Mouse (Mus musculus): ENCODE measurements around the gene Ifna5. TPM values are rescaled to one million over a fixed set of nuclear protein-coding genes. Genes with fewer than 3 reads are reported as not detected.

Ifna5 gene
- not detected in 2 replicates for polyA plus RNA-seq (2012; rRNA removed)

GRCm38 (mm10) chr4:88835225-88835624, at the start of gene Ifna5:
Gene Ifna5 (plus strand): TSS chr4:88835525.

DNA sequence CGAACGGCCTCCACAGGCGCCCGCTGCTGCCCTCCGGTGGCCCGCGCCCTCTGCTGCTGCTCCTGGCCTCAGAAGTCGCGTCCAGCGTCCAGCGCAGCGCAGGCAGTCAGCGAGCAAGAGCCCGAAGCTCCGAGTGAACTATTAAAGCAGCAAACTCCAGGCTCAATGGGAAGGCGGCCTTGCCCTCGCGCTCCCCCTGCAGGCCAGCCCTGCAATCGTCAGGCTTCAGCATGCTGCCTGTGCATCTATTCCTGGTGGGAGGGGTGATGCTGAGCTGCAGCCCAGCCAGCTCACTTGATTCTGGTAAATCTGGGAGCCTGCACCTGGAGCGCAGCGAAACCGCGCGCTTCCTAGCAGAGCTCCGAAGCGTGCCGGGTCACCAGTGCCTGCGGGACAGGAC, 46.9 kb upstream of the Ifna5 start, which contains the start of gene Gm13277:
Gene Gm13277 (plus strand): TSS at position 231 of the 400 bp plus-strand sequence.

GRCm38 (mm10) chr4:88791250-88791649, 44.1 kb upstream of the Ifna5 start, which contains the start of gene Gm13278:
Gene Gm13278 (plus strand): TSS chr4:88791550.

GRCm38 (mm10) chr4:88793936-88794675, 41.2 kb upstream of the Ifna5 start, which contains the start of gene Gm13275:
Gene Gm13275 (plus strand): TSS chr4:88794487.

GRCm38 (mm10) chr4:88797097-88797496, 38.2 kb upstream of the Ifna5 start, which contains the start of gene Gm13279:
Gene Gm13279 (plus strand): TSS chr4:88797397.

GRCm38 (mm10) chr4:88799365-88799764, 36.0 kb upstream of the Ifna5 start, which contains the start of gene Gm13285:
Gene Gm13285 (plus strand): TSS chr4:88799665.

DNA sequence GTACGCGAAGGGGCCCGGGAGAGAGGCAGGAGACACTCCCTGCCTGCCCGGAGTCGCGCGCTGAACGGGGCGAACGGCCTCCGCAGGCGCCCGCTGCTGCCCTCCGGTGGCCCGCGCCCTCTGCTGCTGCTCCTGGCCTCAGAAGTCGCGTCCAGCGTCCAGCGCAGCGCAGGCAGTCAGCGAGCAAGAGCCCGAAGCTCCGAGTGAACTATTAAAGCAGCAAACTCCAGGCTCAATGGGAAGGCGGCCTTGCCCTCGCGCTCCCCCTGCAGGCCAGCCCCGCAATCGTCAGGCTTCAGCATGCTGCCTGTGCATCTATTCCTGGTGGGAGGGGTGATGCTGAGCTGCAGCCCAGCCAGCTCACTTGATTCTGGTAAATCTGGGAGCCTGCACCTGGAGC, 32.4 kb upstream of the Ifna5 start, which contains the start of gene Gm13287:
Gene Gm13287 (plus strand): TSS at position 301 of the 400 bp plus-strand sequence.

GRCm38 (mm10) chr4:88805231-88805630, 30.1 kb upstream of the Ifna5 start, which contains the start of gene Gm13288:
Gene Gm13288 (plus strand): TSS chr4:88805531.

GRCm38 (mm10) chr4:88815928-88816327, 19.4 kb upstream of the Ifna5 start, which contains the start of gene Ifna7:
Gene Ifna7 (plus strand): TSS chr4:88816228.

DNA sequence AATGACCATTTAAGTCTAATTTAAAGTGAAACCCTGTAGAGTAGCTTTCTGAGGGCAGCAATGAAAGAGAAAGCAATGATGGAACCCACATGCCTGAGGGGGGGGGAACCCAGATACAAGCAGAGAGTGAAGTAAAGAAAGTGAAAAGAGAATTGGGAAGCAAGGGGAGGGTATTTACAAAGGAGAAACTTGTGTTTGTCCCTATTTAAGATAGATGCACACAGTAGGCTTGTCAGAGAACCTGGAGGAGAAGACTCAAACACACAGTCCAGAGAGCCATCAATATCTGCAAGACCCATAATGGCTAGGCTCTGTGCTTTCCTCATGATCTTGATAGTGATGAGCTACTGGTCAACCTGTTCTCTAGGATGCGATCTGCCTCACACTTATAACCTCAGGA, 15.7 kb upstream of the Ifna5 start, which contains the start of gene Ifna11:
Gene Ifna11 (plus strand): TSS at position 301 of the 400 bp plus-strand sequence.

DNA sequence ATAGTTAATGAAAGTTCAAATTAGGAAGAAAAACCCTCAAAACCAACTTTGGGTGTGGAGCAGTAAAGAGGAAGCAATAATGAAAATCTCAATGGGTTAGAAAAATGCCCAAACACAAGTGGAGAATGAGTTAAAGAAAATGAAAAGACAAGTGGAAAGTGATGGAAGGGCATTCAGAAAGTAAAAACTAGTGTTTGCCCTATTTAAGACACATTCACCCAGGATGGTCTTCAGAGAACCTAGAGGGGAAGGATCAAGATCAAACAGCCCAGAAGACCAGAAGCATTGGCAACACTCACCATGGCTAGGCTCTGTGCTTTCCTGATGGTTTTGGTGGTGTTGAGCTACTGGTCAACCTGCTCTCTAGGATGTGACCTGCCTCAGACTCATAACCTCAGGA, 8.2 kb upstream of the Ifna5 start, which contains the start of gene Ifna6:
Gene Ifna6 (plus strand): TSS at position 301 of the 400 bp plus-strand sequence.

DNA sequence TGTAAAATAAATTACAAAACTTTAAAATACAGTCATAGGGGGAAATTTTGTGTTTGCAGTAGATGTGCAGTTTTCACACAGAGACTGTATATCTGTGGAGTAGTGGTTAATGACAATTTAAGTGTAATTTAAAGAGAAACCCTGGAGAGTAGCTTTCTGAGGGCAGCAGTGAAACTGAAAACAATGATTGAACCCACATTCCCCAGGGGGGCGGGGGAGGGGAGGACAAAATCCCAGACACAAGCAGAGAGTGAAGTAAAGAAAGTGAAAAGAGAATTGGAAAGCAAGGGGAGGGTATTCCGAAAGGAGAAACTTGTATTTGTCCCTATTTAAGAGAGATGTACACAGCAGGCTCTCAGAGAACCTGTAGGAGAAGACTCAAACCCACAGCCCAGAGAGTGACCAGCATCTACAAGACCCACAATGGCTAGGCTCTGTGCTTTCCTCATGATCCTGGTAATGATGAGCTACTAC, 6.2 kb downstream of the Ifna5 start, which contains the start of gene Ifna4:
Gene Ifna4 (plus strand): TSS at position 424 of the 474 bp plus-strand sequence.

GRCm38 (mm10) chr4:88849698-88850097, 14.4 kb downstream of the Ifna5 start, which contains the start of gene Ifna1:
Gene Ifna1 (plus strand): TSS chr4:88850087.

GRCm38 (mm10) chr4:88880101-88880500, 44.8 kb downstream of the Ifna5 start, which contains the start of gene Ifne:
Gene Ifne (minus strand): TSS chr4:88880201.

Other genes starting within 250 kb of the Ifna5 start
- gene Ifna9, start 243.1 kb upstream of the Ifna5 start, polyA plus RNA-seq (2012; rRNA removed) = not detected in 2 replicates
- gene Ifna12, start 232.1 kb upstream of the Ifna5 start, polyA plus RNA-seq (2012; rRNA removed) = not detected in 2 replicates
- not detected in 2 replicates for gene C87499, start 201.1 kb upstream of the Ifna5 start, polyA plus RNA-seq (2012; rRNA removed)
- gene Ifna13, start 191.1 kb upstream of the Ifna5 start, polyA plus RNA-seq (2012; rRNA removed) = not detected in 2 replicates
- not detected in 2 replicates for gene Ifna16, start 158.6 kb upstream of the Ifna5 start, polyA plus RNA-seq (2012; rRNA removed)
- not detected in 2 replicates for gene Ifna2, start 151.6 kb upstream of the Ifna5 start, polyA plus RNA-seq (2012; rRNA removed)
- gene Ifnab, start 144.2 kb upstream of the Ifna5 start, polyA plus RNA-seq (2012; rRNA removed) = not detected in 2 replicates
- gene Gm26566, start 113.7 kb upstream of the Ifna5 start, polyA plus RNA-seq (2012; rRNA removed) = 1.9 and 2.1 TPM in 2 replicates
- 48.0 and 49.2 TPM in 2 replicates for gene Klhl9, start 113.1 kb upstream of the Ifna5 start, polyA plus RNA-seq (2012; rRNA removed)
- gene Gm13271, start 80.7 kb upstream of the Ifna5 start, polyA plus RNA-seq (2012; rRNA removed) = not detected in 2 replicates
- gene Gm13283, start 75.4 kb upstream of the Ifna5 start, polyA plus RNA-seq (2012; rRNA removed) = 0.04 TPM in 1 of 2 replicates, not detected in the other
- gene Gm13290, start 61.7 kb upstream of the Ifna5 start, polyA plus RNA-seq (2012; rRNA removed) = not detected in 2 replicates
- gene Gm13289, start 58.6 kb upstream of the Ifna5 start, polyA plus RNA-seq (2012; rRNA removed) = not detected in 2 replicates
- gene Gm13272, start 55.7 kb upstream of the Ifna5 start, polyA plus RNA-seq (2012; rRNA removed) = not detected in 2 replicates
- gene Ifnz, start 53.4 kb upstream of the Ifna5 start, polyA plus RNA-seq (2012; rRNA removed) = not detected in 2 replicates
- not detected in 2 replicates for gene Gm13276, start 49.8 kb upstream of the Ifna5 start, polyA plus RNA-seq (2012; rRNA removed)
- gene Gm13277, start 46.9 kb upstream of the Ifna5 start, polyA plus RNA-seq (2012; rRNA removed) = not detected in 2 replicates
- gene Gm13278, start 44.0 kb upstream of the Ifna5 start, polyA plus RNA-seq (2012; rRNA removed) = not detected in 2 replicates
- gene Gm13275, start 41.0 kb upstream of the Ifna5 start, polyA plus RNA-seq (2012; rRNA removed) = not detected in 2 replicates
- not detected in 2 replicates for gene Gm13279, start 38.1 kb upstream of the Ifna5 start, polyA plus RNA-seq (2012; rRNA removed)
- not detected in 2 replicates for gene Gm13285, start 35.9 kb upstream of the Ifna5 start, polyA plus RNA-seq (2012; rRNA removed)
- not detected in 2 replicates for gene Gm13287, start 32.3 kb upstream of the Ifna5 start, polyA plus RNA-seq (2012; rRNA removed)
- gene Gm13288, start 30.0 kb upstream of the Ifna5 start, polyA plus RNA-seq (2012; rRNA removed) = not detected in 2 replicates
- not detected in 2 replicates for gene Ifna7, start 19.3 kb upstream of the Ifna5 start, polyA plus RNA-seq (2012; rRNA removed)
- not detected in 2 replicates for gene Ifna11, start 15.6 kb upstream of the Ifna5 start, polyA plus RNA-seq (2012; rRNA removed)
- gene Ifna6, start 8.1 kb upstream of the Ifna5 start, polyA plus RNA-seq (2012; rRNA removed) = not detected in 2 replicates
- not detected in 2 replicates for gene Ifna4, start 6.3 kb downstream of the Ifna5 start, polyA plus RNA-seq (2012; rRNA removed)
- not detected in 2 replicates for gene Ifna1, start 14.6 kb downstream of the Ifna5 start, polyA plus RNA-seq (2012; rRNA removed)
- gene Ifne, start 44.7 kb downstream of the Ifna5 start, polyA plus RNA-seq (2012; rRNA removed) = not detected in 2 replicates

Measured in central nervous system, embryonic 18 days (tissue).